Mouse (Mus musculus) midbrain, embryonic 13.5 days (tissue): Measurements from ENCODE around the gene Rpl18a. TPM values are rescaled to one million over a fixed set of nuclear protein-coding genes. Genes with fewer than 3 reads are reported as not detected.
A peak's percentile ranks its signal among the peaks of the same experiment; 100 is the strongest.

ENCODE experiments used
- ATAC-seq: fragments of 200-750 bp; cut with Nextera tagmentation; 2 replicates; pipeline ENCODE4 v1.8.0; 2017; ENCODE audit warnings: mild to moderate bottlenecking, moderate TSS enrichment, moderate library complexity
- H3K27ac ChIP-seq: fragments of 300-500 bp; sonication (generic); 2 replicates; pipeline ENCODE4 v1.5.1; 2015; ENCODE audit warnings: inconsistent platforms, mild to moderate bottlenecking, moderate library complexity
- H3K27me3 ChIP-seq: fragments of 300-500 bp; sonication (generic); 2 replicates; pipeline ENCODE4 v1.6.1; 2015; ENCODE audit warnings: mild to moderate bottlenecking, inconsistent platforms
- H3K36me3 ChIP-seq: fragments of 300-500 bp; sonication (generic); 2 replicates; pipeline ENCODE4 v1.6.1; 2015; ENCODE audit warnings: mild to moderate bottlenecking, inconsistent platforms
- H3K4me1 ChIP-seq: fragments of 300-500 bp; sonication (generic); replicated peaks from 2 replicates; pipeline ENCODE4 v1.6.1; 2015; ENCODE audit warnings: inconsistent platforms
- H3K4me2 ChIP-seq: fragments of 300-500 bp; sonication (generic); replicated peaks from 2 replicates; pipeline ENCODE4 v1.6.1; 2015; ENCODE audit warnings: moderate library complexity, mild to moderate bottlenecking, inconsistent platforms
- H3K4me3 ChIP-seq: fragments of 300-500 bp; sonication (generic); replicated peaks from 2 replicates; pipeline ENCODE4 v1.5.1; 2015; ENCODE audit warnings: mild to moderate bottlenecking, inconsistent platforms
- H3K9ac ChIP-seq: fragments of 300-500 bp; sonication (generic); replicated peaks from 2 replicates; pipeline ENCODE4 v1.6.1; 2015; ENCODE audit warnings: mild to moderate bottlenecking, inconsistent platforms
- H3K9me3 ChIP-seq: fragments of 300-500 bp; sonication (generic); 2 replicates; pipeline ENCODE4 v1.6.1; 2016; ENCODE audit warnings: mild to moderate bottlenecking, inconsistent platforms
- WGBS: fragments of 180-500 bp; shearing (Covaris S2); methylation state at CpG from one replicate; pipeline ENCODE4 v1.1.7; 2015; 5-methylcytosine and 5-hydroxymethylcytosine counted together
- microRNA counts: library from miRNA; unstranded; fragments of <30 nt; microRNA quantifications from one replicate; lab custom pipeline; 2016
- microRNA-seq: library from miRNA; unstranded; fragments of <30 nt; microRNA quantifications from one replicate; pipeline ENCODE4, GENCODE M21; 2016
- polyA plus RNA-seq: library from polyadenylated mRNA; unstranded; fragments of >200 nt; fragmentation: Nextera tagmentation; extraction: Ambion mirVana; gene quantifications from 2 replicates; pipeline ENCODE4 v1.2.1, GENCODE M21; 2015

Gene Rpl18a
- polyA plus RNA-seq, 1 experiment from 2014 or later: 2,717 TPM

DNA sequence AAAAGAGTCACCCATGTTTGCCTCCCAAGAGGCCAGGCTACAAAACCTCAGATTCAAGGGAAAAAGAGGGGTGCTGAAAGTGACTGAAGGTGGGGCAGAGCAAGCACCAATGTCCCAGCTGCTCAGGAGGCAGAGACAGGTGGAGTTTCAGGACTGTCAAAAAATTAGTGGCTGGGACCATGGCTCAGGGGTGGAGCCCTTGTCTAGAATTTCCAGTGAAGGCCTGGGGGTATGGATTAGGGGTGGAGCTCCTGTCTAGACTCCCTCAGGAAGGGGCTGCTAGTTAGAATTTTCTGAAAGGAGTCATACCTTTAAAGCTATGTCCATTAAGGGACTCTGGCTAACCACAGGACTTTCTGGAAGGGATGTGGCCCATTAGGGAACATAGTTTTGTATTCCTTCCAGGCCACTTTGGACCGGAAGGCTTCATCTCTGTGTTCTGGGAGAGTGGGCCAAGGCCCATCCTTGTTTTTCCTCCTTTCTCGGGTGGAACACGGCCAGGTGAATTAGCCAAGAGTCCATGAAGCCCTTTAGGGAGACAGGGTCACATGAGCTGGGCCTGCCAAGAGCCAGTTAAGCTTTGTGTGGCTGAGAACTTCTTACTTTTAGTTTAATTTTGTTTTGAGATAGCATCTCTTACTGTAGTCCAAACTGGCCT, 47.8 kb downstream of the Rpl18a start:
- no peak overlapping the region for H3K27ac ChIP-seq
- WGBS: 89% methylated on average over 3 of the region's 3 CpGs

DNA sequence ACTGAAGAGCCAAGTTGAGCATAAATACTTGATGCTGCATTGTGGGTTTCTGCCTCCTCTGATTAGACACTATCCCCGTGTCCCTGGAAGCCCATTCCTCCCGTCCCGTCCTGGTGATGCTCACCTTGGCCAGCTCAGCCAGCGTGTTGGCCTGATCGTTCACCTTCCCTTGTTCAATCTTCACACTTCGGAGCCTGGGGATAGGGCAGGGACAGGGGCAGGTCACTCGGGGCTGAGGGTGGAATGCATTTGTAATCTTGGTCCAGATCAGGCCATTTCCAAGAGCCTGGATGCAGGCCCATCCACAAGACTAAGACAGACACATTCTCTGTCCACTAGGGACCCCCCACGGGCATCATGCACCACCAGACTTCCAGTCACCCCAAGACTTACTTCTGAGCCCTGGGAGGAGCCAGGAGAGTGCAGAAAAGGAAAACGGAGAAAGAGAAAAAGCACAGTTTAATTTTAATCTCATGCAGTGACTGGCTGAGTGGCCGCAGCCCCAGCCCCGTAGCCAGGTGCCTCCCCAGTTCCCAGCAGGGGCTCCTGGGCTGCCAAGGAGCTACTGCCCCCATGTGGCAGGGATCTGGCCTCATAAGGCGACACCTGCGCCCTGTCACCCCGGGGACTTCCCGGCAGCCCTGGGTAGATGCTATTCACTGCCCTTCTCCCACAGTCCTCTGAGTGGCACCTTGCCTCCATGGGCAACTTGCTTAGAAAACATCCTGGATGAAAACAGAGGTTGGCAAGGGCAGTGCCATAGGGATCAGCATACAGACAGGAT, 50.6 kb downstream of the Rpl18a start:
- 60% methylated on average over 15 of the region's 15 CpGs for WGBS
- H3K36me3 ChIP-seq: peaks cover 29% of the 10 kb centered on the region

More for the DNA sequence above, 47.8 kb downstream of the Rpl18a start:
- Histone ChIP-seq H3K4me3 (no peak overlapping the region), H3K36me3 (peaks cover 37% of the 10 kb centered on the region), H3K9ac (no peak overlapping the region), H3K9me3 (no peaks in the 10 kb centered on the region), H3K27me3 (no peaks in the 10 kb centered on the region), H3K4me2 (no peak overlapping the region), H3K4me1 (peaks cover 4% of the 10 kb centered on the region; the same call in 1 of the 2 replicates)
- ATAC-seq: no peak

DNA sequence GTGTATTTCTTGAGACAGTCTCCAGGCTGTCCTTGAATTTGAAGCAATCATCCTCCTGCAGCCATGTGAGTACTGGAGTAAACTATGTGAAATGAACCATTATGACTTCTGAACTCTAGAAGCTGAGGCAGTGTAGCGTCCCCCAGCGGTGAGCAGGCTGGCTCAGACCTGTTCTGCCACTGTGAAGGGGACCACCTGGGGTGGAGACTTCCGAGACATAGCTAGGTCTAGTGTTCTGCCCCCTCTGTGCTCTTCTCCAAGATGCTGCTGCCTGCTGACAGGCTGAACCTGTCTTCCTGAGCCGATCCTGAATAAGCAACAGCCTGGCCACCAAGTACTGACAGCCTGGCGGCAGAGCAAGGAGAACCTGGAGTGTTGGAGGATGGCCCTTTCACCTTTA, 52.1 kb downstream of the Rpl18a start:
- Histone ChIP-seq H3K4me3 (no peak overlapping the region), H3K4me1 (peaks cover 14% of the 10 kb centered on the region), H3K9ac (no peak overlapping the region), H3K9me3 (no peaks in the 10 kb centered on the region), H3K27me3 (no peaks in the 10 kb centered on the region), H3K36me3 (peaks cover 18% of the 10 kb centered on the region), H3K4me2 (no peak overlapping the region), H3K27ac (no peak overlapping the region)
- 42% methylated on average over 5 of the region's 5 CpGs for WGBS
- no peak for ATAC-seq

More for the DNA sequence above, 50.6 kb downstream of the Rpl18a start:
- no peak for ATAC-seq
- Histone ChIP-seq H3K9me3 (no peaks in the 10 kb centered on the region), H3K4me2 (no peak overlapping the region), H3K9ac (no peak overlapping the region; the same call in 1 of the 2 replicates), H3K4me1 (peaks cover 6% of the 10 kb centered on the region; the same call in 1 of the 2 replicates), H3K4me3 (no peak overlapping the region), H3K27ac (no peak overlapping the region), H3K27me3 (no peaks in the 10 kb centered on the region)

MicroRNAs encoded within 50 kb of the gene (microRNA counts, 519-probe panel; counts per million panel counts)
- microRNA mmu-miR-1969 (lab: Ali Mortazavi, UCI): 110 counts per million, percentile 56 among the panel's probes with 10 or more counts

Small RNA genes within 50 kb of the gene (microRNA-seq; reads per million reads assigned to microRNA genes)
- 7.6 reads per million, percentile 25 among the genes with 10 or more reads in this experiment for gene Mir1969
- gene Mir7067: 1.4 reads per million

Other genes starting within 250 kb of the Rpl18a start
- 87.5 and 99.4 TPM in 2 replicates for gene Pgpep1, start 237.0 kb downstream of the Rpl18a start, polyA plus RNA-seq
- gene Lsm4, start 224.2 kb downstream of the Rpl18a start, polyA plus RNA-seq: 176 and 201 TPM in 2 replicates
- 65.1 and 97.7 TPM in 2 replicates for gene Jund, start 198.5 kb downstream of the Rpl18a start, polyA plus RNA-seq
- gene Iqcn, start 194.0 kb downstream of the Rpl18a start, polyA plus RNA-seq: 0.07 and 0.08 TPM in 2 replicates
- gene Gm3336, start 178.9 kb downstream of the Rpl18a start, polyA plus RNA-seq: not detected in 2 replicates
- gene Pde4c, start 173.7 kb downstream of the Rpl18a start, polyA plus RNA-seq: 0.15 and 0.28 TPM in 2 replicates
- 261 and 275 TPM in 2 replicates for gene Rab3a, start 142.7 kb downstream of the Rpl18a start, polyA plus RNA-seq
- 36.2 and 38.4 TPM in 2 replicates for gene Mpv17l2, start 136.5 kb downstream of the Rpl18a start, polyA plus RNA-seq
- 78.9 and 87.2 TPM in 2 replicates for gene Pik3r2, start 120.7 kb downstream of the Rpl18a start, polyA plus RNA-seq
- gene Mast3, start 92.4 kb downstream of the Rpl18a start, polyA plus RNA-seq: 14.6 and 18.3 TPM in 2 replicates
- not detected in 2 replicates for gene Il12rb1, start 89.0 kb downstream of the Rpl18a start, polyA plus RNA-seq
- 7.7 and 10.5 TPM in 2 replicates for gene Arrdc2, start 57.7 kb downstream of the Rpl18a start, polyA plus RNA-seq
- 19.6 and 26.9 TPM in 2 replicates for gene Kcnn1, start 34.2 kb downstream of the Rpl18a start, polyA plus RNA-seq
- gene Ccdc124, start 23.5 kb downstream of the Rpl18a start, polyA plus RNA-seq: 160 TPM in 2 replicates
- 0.67 and 0.73 TPM in 2 replicates for gene Slc5a5, start 4.7 kb downstream of the Rpl18a start, polyA plus RNA-seq
- 61.0 and 62.5 TPM in 2 replicates for gene Map1s, start 8.5 kb upstream of the Rpl18a start, polyA plus RNA-seq